Mouse (Mus musculus) erythroid progenitor cell, adult 5-6 weeks (primary cell): ENCODE measurements around the gene Adgrf1. TPM values are rescaled to one million over a fixed set of nuclear protein-coding genes. Genes with fewer than 3 reads are reported as not detected.

Experiments
- ATAC-seq: replicated peaks from 2 replicates; pipeline ENCODE4 v1.8.0; 2016; ENCODE audit warnings: moderate number of reproducible peaks, mild to moderate bottlenecking, moderate TSS enrichment, inconsistent platforms; ENCODE audit not compliant: poor library complexity, low FRiP score, severe bottlenecking
- total RNA-seq, 2 experiments: library from RNA; stranded (forward) in 1 of 2; stranded (reverse) in 1 of 2; fragments of 150-400 nt in 1 of 2; fragments of 186-747, 209-891 nt in 1 of 2; gene quantifications; 2 replicates each; pipeline versions ENCODE4 v1.2.3 to v1.2.4; 2015 to 2017; ENCODE audit warnings: low replicate concordance in 2 of 2

Gene Adgrf1
- total RNA-seq, 2 experiments from 2014 or later = not detected

DNA sequence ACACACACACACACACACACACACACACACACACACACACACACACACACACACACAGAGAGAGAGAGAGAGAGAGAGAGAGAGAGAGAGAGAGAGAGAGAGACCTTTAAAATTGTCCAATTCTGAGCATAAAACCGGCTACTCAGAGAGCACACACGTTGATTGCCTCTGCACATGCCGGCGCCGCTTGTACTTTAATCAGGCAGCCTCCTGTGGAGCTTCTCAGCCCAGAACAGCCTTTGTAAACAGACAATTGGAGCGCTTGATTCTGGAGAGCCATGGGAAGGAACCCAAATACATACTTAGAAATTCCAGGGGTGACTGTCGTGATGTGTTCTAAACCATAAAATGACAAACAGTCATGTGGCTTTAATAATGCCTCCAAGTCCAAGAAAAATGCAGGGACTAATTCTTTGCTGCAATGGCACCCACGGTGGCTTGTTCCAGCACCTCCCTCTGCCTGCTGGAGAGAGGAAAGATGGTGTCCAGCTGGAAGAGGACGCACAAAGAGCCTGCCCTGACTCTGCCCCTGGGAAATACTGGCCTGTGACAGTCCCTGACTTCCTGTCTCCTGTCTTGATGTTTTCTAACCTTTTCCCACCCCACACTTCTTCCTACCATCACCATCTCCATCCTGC, 87.9 kb downstream of the Adgrf1 start:
- ATAC-seq = no peak

DNA sequence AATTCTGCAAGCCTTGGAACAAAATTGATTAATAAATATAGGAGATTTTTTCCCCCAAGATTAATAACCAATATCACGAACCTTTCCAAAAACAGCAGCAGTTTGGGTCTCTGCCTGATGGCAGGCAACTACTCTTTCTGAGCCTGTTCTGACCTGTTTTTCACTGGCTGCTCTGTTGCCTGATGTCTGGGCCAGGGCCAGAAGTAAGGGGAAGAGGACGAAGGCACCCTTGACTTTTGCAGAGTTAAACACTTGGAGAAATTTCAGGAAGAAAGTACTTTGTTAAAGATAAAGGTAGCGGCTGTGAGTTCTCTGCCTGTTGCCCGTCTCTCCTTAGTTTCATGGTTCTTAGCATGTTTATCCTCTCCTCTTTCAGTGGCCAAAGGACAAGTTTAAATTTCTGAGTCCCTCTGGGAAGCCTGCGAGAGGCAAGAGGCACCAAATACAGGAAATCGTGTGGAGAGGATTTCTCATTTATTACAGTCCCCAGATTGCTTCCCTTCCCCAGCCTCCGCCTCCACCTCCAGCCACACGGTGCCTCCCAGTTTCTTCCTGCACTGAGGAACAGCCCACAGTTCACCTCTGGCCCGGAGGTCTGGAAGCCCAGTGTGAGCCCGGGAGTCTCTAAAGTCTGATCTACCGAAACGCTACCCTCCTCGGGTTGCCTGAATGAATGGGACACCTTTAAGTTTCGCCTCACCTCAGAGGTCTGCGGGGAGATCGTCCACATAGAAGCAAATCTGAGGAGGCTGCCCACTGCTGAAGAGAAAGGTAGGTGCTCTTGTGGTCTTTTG, 89.9 kb downstream of the Adgrf1 start, which contains the start of gene Adgrf5:
Gene Adgrf5 (plus strand): TSS at position 626 of the 794 bp plus-strand sequence.
- no peak for ATAC-seq

DNA sequence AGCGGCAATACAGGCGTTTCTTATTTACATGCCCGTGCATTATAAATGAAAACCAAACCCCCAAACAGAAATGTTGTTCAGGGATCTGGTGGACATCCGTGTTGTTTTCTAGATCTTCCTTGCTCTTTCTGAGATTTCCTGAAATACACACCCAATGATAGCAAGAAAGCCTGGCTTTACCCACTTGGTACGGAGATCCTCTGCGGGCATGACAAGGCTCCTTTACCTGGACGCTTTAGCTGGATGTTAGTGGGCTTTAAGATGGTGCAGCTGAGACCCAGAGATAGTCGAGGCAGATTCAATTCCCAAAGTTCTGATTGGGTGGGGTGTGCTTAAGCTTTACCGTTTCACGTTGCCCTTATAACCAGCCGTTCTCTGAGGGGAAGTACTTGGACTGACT, 90.9 kb downstream of the Adgrf1 start:
- ATAC-seq = no peak

DNA sequence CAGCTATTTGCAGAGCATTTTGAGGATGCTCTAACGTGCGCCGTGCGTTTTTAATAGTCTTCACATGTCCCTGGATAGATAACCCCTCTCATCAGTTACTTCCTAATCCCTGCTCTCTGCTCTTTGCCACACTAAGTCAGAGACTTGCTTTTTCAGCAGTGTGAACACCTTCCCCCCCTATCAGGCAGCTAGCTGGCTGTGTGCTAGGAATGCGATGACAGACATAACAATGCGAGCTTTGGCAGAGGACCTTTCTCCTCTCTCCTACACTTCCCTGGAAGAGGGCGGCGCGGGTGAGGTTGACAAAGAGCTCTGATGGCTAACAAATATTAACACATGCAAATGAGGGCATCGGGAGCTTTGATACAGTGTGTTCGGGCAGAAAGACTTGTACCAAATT, 92.2 kb downstream of the Adgrf1 start:
- no peak for ATAC-seq

DNA sequence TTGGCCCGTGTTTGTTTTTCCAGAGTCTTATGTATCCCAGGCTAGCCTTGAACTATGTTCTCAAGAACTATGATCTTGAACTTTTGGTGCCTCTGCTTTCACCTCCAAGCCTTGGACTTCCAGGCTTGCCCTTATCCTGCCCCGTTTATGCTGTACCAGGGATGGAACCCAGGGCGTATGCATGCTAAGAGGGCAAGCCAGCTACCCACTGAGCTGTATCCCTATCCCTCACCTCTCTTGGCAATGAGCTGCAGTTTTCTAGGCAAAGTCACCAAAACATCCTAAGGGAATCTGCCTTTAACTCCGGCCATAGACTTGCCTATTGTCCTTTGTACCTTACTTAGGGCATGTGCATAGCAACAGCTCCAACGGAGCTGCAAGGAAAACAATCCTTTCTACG, 92.8 kb downstream of the Adgrf1 start:
- no peak for ATAC-seq

DNA sequence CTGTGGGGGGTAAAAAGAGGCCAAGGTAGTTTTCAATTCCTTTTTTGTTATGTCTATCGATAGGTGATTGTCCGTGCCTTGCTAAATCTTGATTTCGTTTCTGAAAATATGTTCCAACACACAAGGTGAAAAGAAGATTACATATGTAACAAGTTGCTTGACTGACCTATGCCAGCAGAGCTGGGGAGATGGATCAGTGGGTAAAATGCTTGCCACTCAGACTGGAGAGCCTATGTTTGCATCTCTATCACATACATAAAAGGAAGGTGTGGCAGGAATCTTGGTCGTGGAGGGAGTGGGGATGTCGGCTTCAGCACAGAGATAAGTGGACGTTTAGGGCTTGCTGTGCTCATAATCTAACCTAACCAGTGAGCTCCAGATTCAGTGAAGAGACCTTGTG, 93.8 kb downstream of the Adgrf1 start:
- ATAC-seq = no peak

DNA sequence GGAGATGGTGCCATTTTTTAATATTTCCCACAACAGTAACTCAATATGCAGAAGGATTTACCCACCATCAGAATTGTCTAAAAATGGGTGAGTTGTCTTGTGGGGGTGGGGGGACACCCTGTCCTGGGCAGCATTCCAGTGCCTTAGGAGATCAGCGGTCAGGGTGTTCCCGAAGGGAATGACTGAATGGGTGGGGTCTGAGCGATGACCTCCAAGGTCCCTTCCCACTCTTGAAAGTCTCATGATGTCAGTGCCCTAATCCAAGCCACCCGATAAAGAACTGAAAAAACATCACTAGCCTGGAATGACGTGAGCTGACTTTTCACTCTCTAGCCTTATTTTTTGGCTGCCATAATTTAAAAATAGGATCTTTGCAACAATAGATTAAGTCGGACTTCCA, 95.2 kb downstream of the Adgrf1 start:
- ATAC-seq = no peak

DNA sequence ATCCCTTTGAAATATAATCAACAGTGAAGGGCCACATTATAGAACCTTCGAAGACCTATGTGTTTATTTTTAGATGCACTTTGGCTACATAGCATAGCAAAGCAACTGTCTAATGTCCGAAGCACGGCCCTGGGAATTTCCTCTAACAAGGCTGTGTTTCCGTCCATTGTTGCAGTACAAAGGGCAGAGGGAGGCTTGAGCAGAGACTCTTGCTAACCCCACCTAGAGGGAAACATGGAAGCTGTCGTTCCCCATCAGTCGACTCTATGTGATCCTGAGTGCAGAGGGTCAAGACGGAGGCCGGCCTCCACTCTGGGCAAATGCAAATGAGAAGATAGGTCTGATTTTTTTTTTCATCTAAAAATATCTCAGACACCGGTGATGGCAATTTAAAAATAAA, 96.4 kb downstream of the Adgrf1 start:
- ATAC-seq = no peak

DNA sequence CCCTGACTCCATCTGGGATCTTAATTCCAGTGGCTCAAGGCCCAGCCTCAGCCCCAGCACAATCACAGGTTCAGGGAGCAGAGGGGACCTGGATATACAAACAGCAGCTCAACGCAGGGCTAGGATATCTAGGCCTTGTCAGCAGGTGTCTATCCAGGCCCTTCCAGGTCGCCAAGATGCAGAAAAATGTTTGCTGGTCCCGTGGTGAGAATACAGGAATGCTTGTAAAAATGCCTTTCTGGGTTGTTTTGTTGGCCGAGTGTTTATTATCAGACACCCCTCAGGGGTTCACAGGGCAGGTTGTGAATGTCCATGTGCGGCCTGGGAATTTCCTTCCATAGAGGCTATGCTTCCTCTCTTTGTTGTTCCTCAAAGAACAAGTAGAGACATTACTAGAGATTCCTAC, 98.0 kb downstream of the Adgrf1 start:
- ATAC-seq = no peak

DNA sequence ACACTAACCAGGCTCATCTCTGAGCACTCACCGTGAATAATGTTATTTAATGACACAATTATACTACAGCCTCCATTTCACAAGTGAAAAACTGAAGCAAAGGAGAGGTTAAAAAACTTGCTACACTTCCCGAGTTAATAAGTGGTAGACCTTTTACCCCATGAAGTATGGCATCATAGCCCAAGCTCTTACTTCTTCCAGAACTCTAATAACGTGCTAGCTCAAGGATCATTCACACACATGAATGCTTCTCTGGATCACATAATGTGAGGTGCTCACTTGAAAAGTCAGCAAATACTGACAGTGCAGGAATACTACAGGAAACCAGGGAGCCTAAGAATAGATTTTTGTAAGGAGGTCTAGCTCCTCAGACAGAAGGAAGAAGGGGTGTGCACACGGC, 102.5 kb downstream of the Adgrf1 start:
- no peak for ATAC-seq

DNA sequence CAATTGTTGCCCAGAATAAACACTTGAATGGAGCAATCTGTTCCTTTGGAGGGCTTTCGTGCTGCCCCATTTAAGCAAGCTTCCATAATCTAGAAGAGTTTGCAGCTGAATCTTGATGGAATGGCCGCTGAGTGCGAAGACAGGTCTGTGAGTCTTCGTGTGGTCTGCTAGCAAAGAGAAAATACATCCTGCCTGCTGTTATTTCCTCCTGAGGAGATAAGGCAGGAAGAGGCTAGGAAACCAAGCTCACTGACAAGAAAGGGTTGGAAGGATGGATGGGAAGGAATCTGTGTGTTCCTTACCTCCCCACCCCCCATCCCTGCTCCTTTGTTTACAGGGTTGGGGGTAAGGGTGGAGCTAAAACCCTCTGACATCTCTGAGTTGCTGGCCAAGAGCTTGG, 103.9 kb downstream of the Adgrf1 start:
- no peak for ATAC-seq

Other genes starting within 250 kb of the Adgrf1 start
- not detected in 2 replicates for gene Adgrf5, start 90.1 kb downstream of the Adgrf1 start, total RNA-seq (2015; ENCODE audit: low replicate concordance)
- 0.39 and 1.4 TPM in 2 replicates for gene Adgrf5, start 90.1 kb downstream of the Adgrf1 start, total RNA-seq (2017; ENCODE audit: low replicate concordance)
- not detected in 2 replicates for gene Mep1a, start 232.5 kb downstream of the Adgrf1 start, total RNA-seq (2015; ENCODE audit: low replicate concordance)
- gene Mep1a, start 232.5 kb downstream of the Adgrf1 start, total RNA-seq (2017; ENCODE audit: low replicate concordance) = not detected in 2 replicates